Comparison of ENCODE assay signal across 9 mouse cellular contexts in genomic region chr6:57544866-57545265, GRCm38 (mm10). TPM values are rescaled to one million over a fixed set of nuclear protein-coding genes. Genes with fewer than 3 reads are reported as not detected.
A peak's percentile ranks its signal among the peaks of the same experiment; 100 is the strongest.
DNase-seq lines count a peak whose midpoint lies in the region; ATAC-seq lines count a peak whose summit lies in the region.
"Had no signal": no experiment of that assay in that cellular context is flagged by ENCODE, and none has a peak within 500 bp of the region (broad histone marks: within the 10 kb centered on the region; RNA-seq: fewer than 3 reads in every experiment).

No protein-coding gene starts in this region.

- H3K27ac ChIP-seq in forebrain, embryonic 13.5 days: no peak overlapping the region
- no peak overlapping the region for H3K27ac ChIP-seq in forebrain, embryonic 15.5 days (replicated peaks)
- H3K27ac ChIP-seq in kidney, embryonic 14.5 days (ENCODE audit: low read depth, low read length): no peak overlapping the region
- H3K27ac ChIP-seq in liver, embryonic 16.5 days (ENCODE audit: low read length): no peak overlapping the region

- no peak overlapping the region for H3K9ac ChIP-seq in forebrain, embryonic 13.5 days
- no peak overlapping the region for H3K9ac ChIP-seq in forebrain, embryonic 15.5 days (replicated peaks)
- H3K9ac ChIP-seq in kidney, embryonic 14.5 days (ENCODE audit: low read depth, low read length): no peak overlapping the region
- no peak overlapping the region for H3K9ac ChIP-seq in liver, embryonic 16.5 days (ENCODE audit: low read depth, low read length)

- H3K4me2 ChIP-seq in forebrain, embryonic 13.5 days: no peak overlapping the region
- no peak overlapping the region for H3K4me2 ChIP-seq in forebrain, embryonic 15.5 days (replicated peaks)
- no peak overlapping the region for H3K4me2 ChIP-seq in kidney, embryonic 14.5 days (replicated peaks; ENCODE audit: low read depth, low read length)
- no peak overlapping the region for H3K4me2 ChIP-seq in liver, embryonic 16.5 days (ENCODE audit: low read depth, low read length)

- peak; percentile 56 for DNase-seq in kidney, adult 9 months
- DNase-seq in adipocyte (ENCODE audit: low spot score): peak; percentile 67
- no peak for DNase-seq in c-Kit-positive CD71-positive TER-119-positive erythroid progenitor cells, embryonic 14.5 days (ENCODE audit: low spot score)
- DNase-seq in gastrocnemius, adult 18-20 months (ENCODE audit: low spot score): no peak
- DNase-seq: cerebellum, postnatal 36 days had no signal

- H3K9me3 ChIP-seq in forebrain, embryonic 13.5 days (replicated peaks): no peaks in the 10 kb centered on the region
- H3K9me3 ChIP-seq in forebrain, embryonic 15.5 days: no peaks in the 10 kb centered on the region
- no peaks in the 10 kb centered on the region for H3K9me3 ChIP-seq in kidney, embryonic 14.5 days (ENCODE audit: control insufficient read depth, low read length)
- H3K9me3 ChIP-seq in liver, embryonic 16.5 days (replicated peaks; ENCODE audit: control insufficient read depth, low read length): no peaks in the 10 kb centered on the region

- no peak overlapping the region for H3K4me3 ChIP-seq in forebrain, embryonic 13.5 days
- H3K4me3 ChIP-seq in forebrain, embryonic 15.5 days: no peak overlapping the region
- no peak overlapping the region for H3K4me3 ChIP-seq in kidney, embryonic 14.5 days (ENCODE audit: low read length)
- H3K4me3 ChIP-seq in liver, embryonic 16.5 days (ENCODE audit: low read depth, low read length): no peak overlapping the region

- no peaks in the 10 kb centered on the region for H3K27me3 ChIP-seq in forebrain, embryonic 13.5 days
- no peaks in the 10 kb centered on the region for H3K27me3 ChIP-seq in forebrain, embryonic 15.5 days
- no peaks in the 10 kb centered on the region for H3K27me3 ChIP-seq in kidney, embryonic 14.5 days (ENCODE audit: control insufficient read depth, insufficient read depth, low read length)
- H3K27me3 ChIP-seq in liver, embryonic 16.5 days (ENCODE audit: control insufficient read depth, insufficient read depth, low read depth, low read length): no peaks in the 10 kb centered on the region

- H3K36me3 ChIP-seq in forebrain, embryonic 13.5 days (ENCODE audit: poor library complexity, severe bottlenecking): no peaks in the 10 kb centered on the region
- H3K36me3 ChIP-seq in forebrain, embryonic 15.5 days: no peaks in the 10 kb centered on the region
- H3K36me3 ChIP-seq in kidney, embryonic 14.5 days (ENCODE audit: control insufficient read depth, insufficient read depth, low read length): no peaks in the 10 kb centered on the region
- no peaks in the 10 kb centered on the region for H3K36me3 ChIP-seq in liver, embryonic 16.5 days (ENCODE audit: control insufficient read depth, insufficient read depth)

- 63% methylated on average over 2 of the region's 2 CpGs for WGBS in forebrain, embryonic 13.5 days
- 45% methylated on average over 2 of the region's 2 CpGs for WGBS in forebrain, embryonic 15.5 days
- 84% methylated on average over 2 of the region's 2 CpGs for WGBS in kidney, embryonic 14.5 days
- 35% methylated on average over 2 of the region's 2 CpGs for WGBS in liver, embryonic 16.5 days (ENCODE audit: insufficient replicate concordance)

- 0 out of 2 replicates have a peak, but pooled peaks have one; percentile 21 for ATAC-seq in forebrain, embryonic 13.5 days
- ATAC-seq in forebrain, embryonic 15.5 days (replicated peaks): no peak; the same call in 1 of the 2 replicates
- ATAC-seq in kidney, embryonic 14.5 days (ENCODE audit: low FRiP score, low TSS enrichment): no peak
- peak; percentile 81 for ATAC-seq in liver, embryonic 16.5 days (ENCODE audit: low read depth)

- H3K4me1 ChIP-seq in forebrain, embryonic 13.5 days: no peaks in the 10 kb centered on the region
- H3K4me1 ChIP-seq in forebrain, embryonic 15.5 days: no peaks in the 10 kb centered on the region
- no peaks in the 10 kb centered on the region for H3K4me1 ChIP-seq in kidney, embryonic 14.5 days (ENCODE audit: control insufficient read depth, insufficient read depth, low read length)
- H3K4me1 ChIP-seq in liver, embryonic 16.5 days (ENCODE audit: control insufficient read depth, low read depth, low read length): peaks cover 3% of the 10 kb centered on the region

RNA-seq across cellular contexts. Expression of gene Ppm1k, which starts 9.6 kb away (rescaled TPM):
- 6.5 and 6.6 TPM in 2 replicates for polyA plus RNA-seq in forebrain, embryonic 13.5 days (2015; fragmentation: Nextera tagmentation; extraction: Ambion mirVana)
- 7.0 and 7.8 TPM in 2 replicates for polyA plus RNA-seq in forebrain, embryonic 15.5 days (2015; fragmentation: Nextera tagmentation; extraction: Ambion mirVana)
- 3.4 and 5.0 TPM in 2 replicates for polyA plus RNA-seq in kidney, embryonic 14.5 days (2014; fragmentation: Nextera tagmentation; extraction: Ambion mirVana)
- polyA plus RNA-seq in liver, embryonic 16.5 days (2015; fragmentation: Nextera tagmentation; extraction: Ambion mirVana): 6.4 and 6.6 TPM in 2 replicates
- 10 to 100 TPM; 13.9 to 16.0 TPM for total RNA-seq in gastrocnemius, adult 18-20 months (2021)

RNA-seq across cellular contexts. Expression of gene Herc6, which starts 35.9 kb away (rescaled TPM):
- polyA plus RNA-seq in forebrain, embryonic 13.5 days (2015; fragmentation: Nextera tagmentation; extraction: Ambion mirVana): 2.6 and 3.6 TPM in 2 replicates
- polyA plus RNA-seq in forebrain, embryonic 15.5 days (2015; fragmentation: Nextera tagmentation; extraction: Ambion mirVana): 1.6 and 2.4 TPM in 2 replicates
- polyA plus RNA-seq in kidney, embryonic 14.5 days (2014; fragmentation: Nextera tagmentation; extraction: Ambion mirVana): 3.0 and 3.4 TPM in 2 replicates
- polyA plus RNA-seq in liver, embryonic 16.5 days (2015; fragmentation: Nextera tagmentation; extraction: Ambion mirVana): 2.7 TPM in 2 replicates
- 1 to 10 TPM in 1 of 2 experiments, under 1 TPM in 1; 0.34 to 1.2 TPM for total RNA-seq in gastrocnemius, adult 18-20 months (2021)

Comparison
In these comparisons a context has a peak if more than half of its experiments do, and no peak if none do; other contexts are left out.
1. ATAC-seq: peak in forebrain, embryonic 13.5 days (single experiment) and liver, embryonic 16.5 days (single experiment); none in forebrain, embryonic 15.5 days (single experiment) and kidney, embryonic 14.5 days (single experiment).
2. DNase-seq: peak in kidney, adult 9 months (single experiment) and adipocyte (single experiment); none in c-Kit-positive CD71-positive TER-119-positive erythroid progenitor cells, embryonic 14.5 days (single experiment) and gastrocnemius, adult 18-20 months (single experiment).